Mouse (Mus musculus) liver, adult 2 months (tissue): ENCODE measurements at regions not wholly inside any gene's neighbourhood (a gene's known extent, or its start where the extent isn't known, plus 50 kb on each side); places are given as distances from the start of the nearest gene placed in this dataset.

Experiments used
- DNase-seq: peaks from one replicate; pipeline ENCODE4 v3.0.0-alpha.2; 2011; ENCODE audit warnings: low read depth, low spot score; ENCODE audit errors: extremely low read depth
- H3K27ac ChIP-seq: fragments of 200-500 bp; replicated peaks from 2 replicates; pipeline ENCODE4 v1.5.1; 2012; ENCODE audit warnings: low read depth, mild to moderate bottlenecking, control low read depth, inconsistent platforms, low read length; ENCODE audit not compliant: insufficient read depth
- H3K27me3 ChIP-seq: fragments of 200-500 bp; 2 replicates; pipeline ENCODE4 v1.6.1; 2012; ENCODE audit warnings: mild to moderate bottlenecking, moderate library complexity, low read length, inconsistent platforms; ENCODE audit not compliant: control insufficient read depth, insufficient read depth
- H3K36me3 ChIP-seq: fragments of 200-500 bp; 2 replicates; pipeline ENCODE4 v1.6.1; 2012; ENCODE audit warnings: low read length, inconsistent platforms; ENCODE audit not compliant: control insufficient read depth, insufficient read depth
- H3K4me1 ChIP-seq: fragments of 200-500 bp; 2 replicates; pipeline ENCODE4 v1.6.1; 2011; ENCODE audit warnings: low read length; ENCODE audit not compliant: control insufficient read depth, insufficient read depth
- H3K4me3 ChIP-seq: fragments of 200-500 bp; 2 replicates; pipeline ENCODE4 v1.5.1; 2011; ENCODE audit warnings: low read depth, mild to moderate bottlenecking, control low read depth, low read length, moderate library complexity; ENCODE audit not compliant: insufficient read depth
- H3K79me2 ChIP-seq: fragments of 200-500 bp; 2 replicates; pipeline ENCODE4 v1.6.1; 2012; ENCODE audit warnings: inconsistent platforms, mild to moderate bottlenecking, low read length, moderate library complexity; ENCODE audit not compliant: control insufficient read depth, insufficient read depth
- H3K9ac ChIP-seq: fragments of 200-500 bp; 2 replicates; pipeline ENCODE4 v1.6.1; 2012; ENCODE audit warnings: low read depth, mild to moderate bottlenecking, control low read depth, inconsistent platforms, low read length
- CTCF ChIP-seq: fragments of 200-500 bp; IDR thresholded peaks from 2 replicates; pipeline ENCODE4 v1.5.1; 2011; ENCODE audit warnings: low read depth, low read length, control low read depth
- POLR2A ChIP-seq: fragments of 200-500 bp; IDR thresholded peaks from 2 replicates; pipeline ENCODE4 v1.6.1; 2011; ENCODE audit warnings: low read length, control low read depth; ENCODE audit not compliant: insufficient read depth; ENCODE audit errors: extremely low read depth
- WGBS: fragments of 180-500 bp; shearing (Covaris S2); methylation state at CpG from one replicate; pipeline ENCODE4 v1.1.7; 2018; 5-methylcytosine and 5-hydroxymethylcytosine counted together

- 57% methylated on average over 5 of the region's 5 CpGs for WGBS
- H3K9ac ChIP-seq: no peak overlapping the region
- 0 out of 2 replicates have a peak, but pooled peaks cover 2% of the 10 kb centered on the region for H3K27me3 ChIP-seq
- no peaks in the 10 kb centered on the region for H3K79me2 ChIP-seq
- TF ChIP-seq CTCF: no peak
- TF ChIP-seq POLR2A: no peak
- no peak for DNase-seq
- H3K4me1 ChIP-seq: no peaks in the 10 kb centered on the region
- H3K27ac ChIP-seq: no peak overlapping the region
- no peaks in the 10 kb centered on the region for H3K36me3 ChIP-seq
- no peak overlapping the region for H3K4me3 ChIP-seq
Measured at GRCm38 (mm10) chr2:166398774-166399139, 243.3 kb upstream of the Sulf2 start.

GRCm38 (mm10) chr2:166398156-166398555 is 242.7 kb upstream of the Sulf2 start:
- H3K4me3 ChIP-seq: no peak overlapping the region
- no peak overlapping the region for H3K27ac ChIP-seq
- 0 out of 2 replicates have a peak, but pooled peaks cover 2% of the 10 kb centered on the region for H3K27me3 ChIP-seq
- no peak overlapping the region for H3K9ac ChIP-seq
- WGBS: 89% methylated on average over 10 of the region's 10 CpGs
- no peaks in the 10 kb centered on the region for H3K4me1 ChIP-seq
- no peak for TF ChIP-seq POLR2A
- TF ChIP-seq CTCF: no peak
- DNase-seq: no peak
- no peaks in the 10 kb centered on the region for H3K79me2 ChIP-seq
- no peaks in the 10 kb centered on the region for H3K36me3 ChIP-seq

GRCm38 (mm10) chr2:166394666-166395065 is 239.2 kb upstream of the Sulf2 start:
- Histone ChIP-seq H3K9ac (no peak overlapping the region), H3K27ac (no peak overlapping the region), H3K4me3 (no peak overlapping the region), H3K4me1 (no peaks in the 10 kb centered on the region), H3K79me2 (no peaks in the 10 kb centered on the region), H3K36me3 (no peaks in the 10 kb centered on the region), H3K27me3 (0 out of 2 replicates have a peak, but pooled peaks cover 2% of the 10 kb centered on the region)
- WGBS: 79% methylated on average over 13 of the region's 13 CpGs
- no peak for DNase-seq
- TF ChIP-seq POLR2A (no peak), CTCF (no peak)

GRCm38 (mm10) chr2:166391176-166391575 is 235.7 kb upstream of the Sulf2 start:
- no peaks in the 10 kb centered on the region for H3K4me1 ChIP-seq
- H3K27ac ChIP-seq: no peak overlapping the region
- TF ChIP-seq POLR2A: no peak
- TF ChIP-seq CTCF: no peak
- DNase-seq: no peak
- 70% methylated on average over 5 of the region's 5 CpGs for WGBS
- no peak overlapping the region for H3K4me3 ChIP-seq
- no peaks in the 10 kb centered on the region for H3K36me3 ChIP-seq
- no peaks in the 10 kb centered on the region for H3K27me3 ChIP-seq
- no peaks in the 10 kb centered on the region for H3K79me2 ChIP-seq
- H3K9ac ChIP-seq: no peak overlapping the region

- no peaks in the 10 kb centered on the region for H3K27me3 ChIP-seq
- no peaks in the 10 kb centered on the region for H3K79me2 ChIP-seq
- H3K36me3 ChIP-seq: no peaks in the 10 kb centered on the region
- no peaks in the 10 kb centered on the region for H3K4me1 ChIP-seq
- no peak for DNase-seq
- TF ChIP-seq CTCF: no peak
- TF ChIP-seq POLR2A: no peak
- no peak overlapping the region for H3K9ac ChIP-seq
- no peak overlapping the region for H3K27ac ChIP-seq
- WGBS: 65% methylated on average over 6 of the region's 6 CpGs
- no peak overlapping the region for H3K4me3 ChIP-seq
Measured at GRCm38 (mm10) chr2:166388050-166388449, 232.6 kb upstream of the Sulf2 start.

GRCm38 (mm10) chr2:166386817-166387216 is 231.4 kb upstream of the Sulf2 start:
- TF ChIP-seq POLR2A (no peak), CTCF (no peak)
- no peaks in the 10 kb centered on the region for H3K4me1 ChIP-seq
- DNase-seq: no peak
- H3K79me2 ChIP-seq: no peaks in the 10 kb centered on the region
- H3K27ac ChIP-seq: no peak overlapping the region
- H3K4me3 ChIP-seq: no peak overlapping the region
- WGBS: 84% methylated on average over 5 of the region's 5 CpGs
- H3K9ac ChIP-seq: no peak overlapping the region
- H3K27me3 ChIP-seq: no peaks in the 10 kb centered on the region
- no peaks in the 10 kb centered on the region for H3K36me3 ChIP-seq
